Mouse (Mus musculus): ENCODE measurements at regions not wholly inside any gene's neighbourhood (a gene's known extent, or its start where the extent isn't known, plus 50 kb on each side); places are given as distances from the start of the nearest gene placed in this dataset.

GRCm38 (mm10) chr10:25118674-25119670 is 188.7 kb downstream of the Akap7 start:
- no peak for DNase-seq

GRCm38 (mm10) chr10:25114316-25114715 is 187.0 kb upstream of the Arg1 start:
- no peak for DNase-seq

GRCm38 (mm10) chr10:25112449-25113171 is 185.3 kb upstream of the Arg1 start:
- no peak for DNase-seq

- no peak for DNase-seq
Observed at GRCm38 (mm10) chr10:25111636-25112422, 184.5 kb upstream of the Arg1 start.

DNA sequence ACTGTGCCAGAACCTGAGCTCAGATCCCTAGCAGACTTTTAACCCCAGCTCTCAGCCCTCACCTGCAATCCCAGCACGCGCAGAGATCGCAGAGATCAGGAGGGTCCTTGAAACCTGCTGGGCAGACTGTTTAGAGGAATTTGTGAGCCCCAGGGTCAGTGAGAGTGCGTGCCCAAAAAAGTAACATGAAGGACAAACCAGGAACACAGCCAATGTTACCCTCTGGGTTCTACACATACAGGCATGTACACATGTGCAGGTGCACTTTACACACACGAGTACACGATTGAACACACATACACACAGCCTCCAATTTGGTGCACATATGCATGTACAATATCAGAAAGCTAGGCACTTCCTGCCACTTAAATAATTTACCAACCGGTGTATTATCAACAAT is 183.9 kb upstream of the Arg1 start:
- no peak for DNase-seq

- no peak for DNase-seq
Observed at GRCm38 (mm10) chr10:25098070-25098469, 170.8 kb upstream of the Arg1 start.

- no peak for DNase-seq
Observed at GRCm38 (mm10) chr10:25089705-25090386, 162.6 kb upstream of the Arg1 start.

DNA sequence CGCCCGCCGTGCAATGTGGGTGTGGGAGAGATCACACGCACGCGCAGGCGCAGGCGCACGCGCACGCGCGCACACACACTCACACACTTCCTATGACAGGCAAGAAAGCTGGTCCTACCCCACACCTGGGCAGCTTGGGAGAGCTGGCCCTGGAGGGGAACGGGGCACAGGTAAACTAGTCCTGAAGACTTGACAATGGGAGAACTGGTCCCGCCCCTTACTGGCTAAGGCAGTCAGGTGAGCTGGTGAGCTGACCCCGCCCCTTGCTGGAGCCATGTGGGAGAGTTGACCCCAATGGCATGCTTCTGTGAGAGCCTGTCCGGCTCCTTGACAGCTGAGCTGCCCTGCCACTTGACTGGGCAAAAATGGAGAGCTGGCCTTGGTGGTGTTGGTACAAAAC is 159.5 kb upstream of the Arg1 start:
- no peak for DNase-seq

DNA sequence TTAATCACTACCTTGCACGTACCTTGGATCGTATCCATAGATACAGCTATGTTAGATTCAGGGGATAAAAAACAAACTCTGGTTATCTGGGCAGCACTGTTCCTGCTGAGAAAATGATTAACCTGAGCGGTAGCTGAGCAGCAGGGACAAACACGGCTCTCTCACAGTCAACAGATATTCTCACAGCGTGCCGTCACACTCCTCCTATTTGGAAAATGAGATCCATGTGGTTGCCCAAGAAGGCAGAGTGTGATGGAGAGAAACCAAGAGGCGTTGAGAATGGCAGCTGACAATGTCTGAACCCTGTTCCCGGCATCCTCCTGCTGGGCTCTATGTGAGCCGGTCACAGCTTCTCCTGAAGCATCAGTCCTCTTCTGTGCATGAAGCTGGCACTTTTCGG is 155.6 kb upstream of the Arg1 start:
- no peak for DNase-seq

DNA sequence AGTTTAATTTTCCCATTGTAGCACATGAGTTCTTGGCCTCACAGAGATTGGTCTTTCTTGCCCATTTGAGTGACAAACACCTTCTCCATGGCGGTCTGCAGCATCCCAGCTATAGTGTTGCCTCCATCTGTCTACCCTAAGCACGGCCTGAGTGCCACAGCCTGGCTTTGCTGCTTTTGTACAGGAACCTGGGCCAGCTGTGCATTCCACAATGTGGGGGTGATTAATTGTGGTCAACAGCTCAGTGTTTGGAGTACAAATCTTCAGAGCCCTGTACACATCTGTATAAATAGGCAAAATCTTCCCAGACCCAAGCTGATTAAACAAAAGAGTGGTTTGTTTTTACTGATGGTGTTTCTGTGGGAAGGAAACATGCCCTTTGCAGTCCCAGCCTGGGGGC is 145.3 kb upstream of the Arg1 start:
- no peak for DNase-seq

GRCm38 (mm10) chr10:25068301-25068700 is 141.0 kb upstream of the Arg1 start:
- DNase-seq = no peak

DNA sequence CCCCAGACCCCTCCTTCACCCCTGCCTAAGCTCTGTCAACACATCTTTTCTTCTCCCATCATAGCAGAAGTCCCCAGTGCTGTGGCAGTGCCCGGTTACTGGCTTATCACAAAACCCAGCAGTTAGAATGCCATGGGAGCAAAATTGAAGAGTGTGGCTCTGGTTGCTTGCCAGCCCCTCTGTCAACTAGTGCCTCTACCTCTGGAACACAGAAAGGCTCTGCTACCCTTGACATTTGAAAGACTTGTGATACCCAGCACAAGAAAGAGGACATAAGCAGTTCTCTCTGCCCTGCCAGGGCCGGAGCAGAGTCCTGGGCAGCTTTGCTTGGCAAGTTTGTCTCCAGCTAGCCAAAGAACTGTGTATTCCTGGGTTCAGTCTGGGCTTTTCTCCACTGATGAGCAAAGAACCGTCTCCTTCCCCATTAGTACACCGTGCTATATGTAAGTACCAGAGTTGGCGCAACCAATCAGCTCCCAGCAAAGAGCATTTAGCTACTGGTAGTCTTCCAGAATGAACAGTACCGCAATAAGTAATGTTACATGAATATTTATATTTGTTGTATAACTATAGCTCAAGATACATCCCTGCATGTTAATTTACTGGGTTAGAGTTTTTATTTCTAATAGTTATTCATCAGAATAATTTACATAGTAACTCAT is 137.5 kb upstream of the Arg1 start:
- no peak for DNase-seq

- DNase-seq = no peak
Observed at GRCm38 (mm10) chr10:25061402-25062055, 134.2 kb upstream of the Arg1 start.

GRCm38 (mm10) chr10:25058694-25059093 is 131.4 kb upstream of the Arg1 start:
- no peak for DNase-seq

DNA sequence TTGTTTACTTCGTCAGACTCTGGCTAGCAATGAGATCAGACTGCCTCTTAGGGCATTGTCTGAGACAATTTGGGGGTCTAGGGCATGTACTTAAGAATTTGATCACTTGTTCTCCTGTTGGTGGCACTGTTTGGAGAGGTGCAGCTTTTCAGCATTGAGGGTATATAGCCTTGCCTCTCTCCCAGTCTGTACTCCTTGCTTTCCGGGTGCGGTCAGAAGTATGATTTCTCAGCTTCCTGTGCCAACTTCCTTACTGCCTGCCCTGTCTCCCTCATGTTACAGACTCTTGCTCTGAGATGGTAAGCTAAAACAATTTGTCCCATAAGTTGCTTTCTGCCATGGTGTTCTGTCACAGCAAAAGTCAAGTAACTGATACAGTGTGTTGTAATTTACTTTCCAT is 124.7 kb upstream of the Arg1 start:
- DNase-seq = no peak

DNA sequence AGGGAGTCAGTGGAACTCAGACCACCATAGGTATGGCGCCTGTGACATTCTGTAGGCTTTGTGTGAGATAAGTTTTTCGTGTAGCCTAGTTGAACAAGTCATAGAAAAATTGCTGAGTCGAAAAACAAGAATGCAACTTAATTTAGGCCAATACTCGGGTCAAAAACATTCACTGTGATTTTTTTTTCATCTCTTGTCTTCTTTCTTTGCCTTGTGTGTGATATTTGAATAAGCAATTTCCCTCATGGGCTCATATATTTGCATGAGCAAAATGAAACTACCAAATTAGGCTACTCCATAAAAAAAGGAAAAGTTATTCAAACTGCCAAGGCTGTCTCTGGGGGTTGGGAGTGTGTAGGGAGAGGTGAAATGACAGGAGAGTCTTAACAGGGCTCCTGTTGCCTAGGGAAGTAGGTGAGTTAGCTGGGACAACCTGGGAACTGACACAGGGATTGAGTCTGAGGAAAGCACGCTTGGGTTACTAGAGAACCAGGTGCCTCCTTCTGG is 124.1 kb upstream of the Arg1 start:
- no peak for DNase-seq

DNA sequence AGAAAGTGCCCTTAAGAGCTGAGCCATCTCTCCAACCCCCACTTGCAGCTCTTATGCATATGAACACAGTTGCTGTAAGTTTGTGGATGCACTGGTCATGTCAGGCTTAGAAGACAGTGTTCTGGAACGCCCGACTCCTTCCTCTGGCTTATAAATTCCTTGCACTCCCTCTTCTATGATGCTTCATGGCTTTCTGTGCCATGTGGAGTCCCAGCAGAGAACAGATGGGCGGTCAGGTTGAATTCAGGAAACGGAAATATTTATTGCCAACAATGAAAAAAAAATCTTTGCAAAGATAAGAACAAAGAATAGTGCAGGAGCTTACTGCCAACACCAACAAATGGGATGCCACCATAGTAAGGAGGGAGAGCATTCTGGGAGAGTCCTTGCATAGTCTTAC is 113.9 kb upstream of the Arg1 start:
- DNase-seq = no peak

DNA sequence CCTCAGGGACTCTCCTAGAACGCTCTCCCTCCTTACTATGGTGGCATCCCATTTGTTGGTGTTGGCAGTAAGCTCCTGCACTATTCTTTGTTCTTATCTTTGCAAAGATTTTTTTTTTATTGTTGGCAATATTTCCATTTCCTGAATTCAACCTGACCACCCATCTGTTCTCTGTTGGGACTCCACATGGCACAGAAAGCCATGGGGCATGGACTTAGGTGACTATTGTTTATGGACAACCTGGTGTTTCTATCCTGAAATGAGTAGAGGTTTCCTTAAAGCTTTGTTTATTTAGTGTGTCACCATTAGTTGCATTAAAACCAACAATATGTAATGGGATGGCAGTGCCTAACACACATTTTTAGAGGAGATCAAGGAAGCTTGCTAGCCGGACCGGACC is 112.6 kb upstream of the Arg1 start:
- DNase-seq = no peak

DNA sequence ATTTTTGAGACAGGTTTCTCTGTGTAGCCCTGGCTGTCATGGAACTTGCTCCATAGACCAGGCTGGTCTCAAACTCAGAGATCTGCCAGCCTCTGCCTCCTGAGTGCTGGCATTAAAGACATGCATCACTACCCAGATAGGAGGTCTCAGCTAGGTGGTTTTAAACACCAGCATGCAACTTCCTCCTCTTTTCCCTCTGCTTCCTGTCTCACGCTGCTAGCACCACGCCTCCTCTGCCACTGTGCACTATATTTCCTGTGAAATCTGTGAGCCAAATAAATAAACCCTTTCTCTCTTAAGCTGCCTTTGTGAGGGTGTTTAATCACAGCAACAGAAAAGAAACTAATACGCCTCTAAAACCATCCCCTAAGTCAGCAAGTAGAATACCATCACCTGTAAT is 109.6 kb upstream of the Arg1 start:
- DNase-seq = no peak

DNA sequence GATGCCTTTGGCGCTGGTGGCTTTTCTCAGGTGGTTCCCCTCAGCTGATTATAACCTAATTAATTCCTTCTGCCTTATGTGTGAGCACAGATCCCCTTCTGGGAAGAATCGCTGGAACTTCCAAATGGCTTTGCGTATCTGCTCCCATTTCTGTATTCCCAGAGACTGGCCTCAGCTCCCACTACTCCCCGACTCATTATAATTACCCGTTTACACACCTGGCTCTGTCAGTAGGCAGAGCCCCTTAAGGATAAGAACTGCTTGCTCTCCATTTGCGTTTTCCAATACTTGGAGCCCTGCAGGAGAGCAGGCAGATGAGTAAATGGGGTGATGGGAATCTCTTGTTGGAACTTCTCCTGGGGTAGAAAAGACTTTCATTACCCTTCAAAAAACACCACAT is 108.1 kb upstream of the Arg1 start:
- DNase-seq = no peak

GRCm38 (mm10) chr10:25032625-25033024 is 105.3 kb upstream of the Arg1 start:
- DNase-seq = no peak

Data from kidney, postnatal 10 days (tissue).